Mouse (Mus musculus) spleen, adult 2 months (tissue): ENCODE results near the gene Olfr645.

ENCODE experiments used
- CTCF ChIP-seq: fragments of 200-500 bp; IDR thresholded peaks from 2 replicates; pipeline ENCODE4 v1.5.1; 2011; ENCODE audit warnings: mild to moderate bottlenecking, inconsistent platforms; ENCODE audit not compliant: insufficient read depth, insufficient read length, insufficient replicate concordance; ENCODE audit errors: extremely low read depth
- POLR2A ChIP-seq: fragments of 200-500 bp; IDR thresholded peaks from 2 replicates; pipeline ENCODE4 v1.6.1; 2011; ENCODE audit warnings: low read depth, low read length, inconsistent platforms

DNA sequence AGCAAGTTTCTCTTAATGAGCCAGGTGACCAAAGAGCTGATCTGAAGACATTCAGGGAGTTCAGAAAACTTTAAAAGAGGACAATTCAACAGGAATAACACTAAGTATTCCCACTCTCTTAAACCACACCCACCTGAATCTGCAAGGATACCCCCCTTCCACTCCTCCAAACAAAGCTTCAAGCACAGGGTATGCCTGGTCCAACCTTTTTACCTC lies 19.4 kb upstream of the Olfr645 start, which contains the start of gene Olfr646:
- TF ChIP-seq CTCF (no peak), POLR2A (no peak)
